Mouse (Mus musculus) stomach, embryonic 16.5 days (tissue): Measurements from ENCODE around the gene Kdm4c. TPM values are rescaled to one million over a fixed set of nuclear protein-coding genes. Genes with fewer than 3 reads are reported as not detected.

Source experiments
- ATAC-seq: fragments of 200-750 bp; cut with Nextera tagmentation; 2 replicates; pipeline ENCODE4 v1.8.0; 2017; ENCODE audit warnings: moderate number of reproducible peaks, moderate TSS enrichment; ENCODE audit not compliant: insufficient read depth, low FRiP score
- H3K27ac ChIP-seq: fragments of 300-500 bp; sonication (generic); 2 replicates; pipeline ENCODE4 v1.5.1; 2014; ENCODE audit warnings: low read length
- H3K27me3 ChIP-seq: fragments of 300-500 bp; sonication (generic); 2 replicates; pipeline ENCODE4 v1.6.1; 2014; ENCODE audit warnings: low read length, control low read depth, mixed read lengths; ENCODE audit not compliant: control insufficient read depth, insufficient read depth
- H3K36me3 ChIP-seq: fragments of 300-500 bp; sonication (generic); 2 replicates; pipeline ENCODE4 v1.6.1; 2014; ENCODE audit warnings: low read length; ENCODE audit not compliant: control insufficient read depth, insufficient read depth
- H3K4me1 ChIP-seq: fragments of 300-500 bp; sonication (generic); 2 replicates; pipeline ENCODE4 v1.6.1; 2014; ENCODE audit warnings: low read length, control low read depth, mixed read lengths; ENCODE audit not compliant: control insufficient read depth, insufficient read depth
- H3K4me2 ChIP-seq: fragments of 300-500 bp; sonication (generic); 2 replicates; pipeline ENCODE4 v1.6.1; 2014; ENCODE audit warnings: low read depth, low read length, mixed read lengths
- H3K4me3 ChIP-seq: fragments of 300-500 bp; sonication (generic); replicated peaks from 2 replicates; pipeline ENCODE4 v1.5.1; 2014; ENCODE audit warnings: mild to moderate bottlenecking, low read length
- H3K9ac ChIP-seq: fragments of 300-500 bp; sonication (generic); 2 replicates; pipeline ENCODE4 v1.6.1; 2014; ENCODE audit warnings: low read length
- H3K9me3 ChIP-seq: fragments of 300-500 bp; sonication (generic); replicated peaks from 2 replicates; pipeline ENCODE4 v1.6.1; 2016; ENCODE audit warnings: low read length, control low read depth; ENCODE audit not compliant: control insufficient read depth
- WGBS: fragments of 180-500 bp; shearing (Covaris S2); extraction: QIAGEN DNeasy Blood & Tissue Kit; methylation state at CpG from one replicate; pipeline ENCODE4 v1.1.7; 2014; 5-methylcytosine and 5-hydroxymethylcytosine counted together
- polyA plus RNA-seq: library from polyadenylated mRNA; unstranded; fragments of >200 nt; fragmentation: Nextera tagmentation; extraction: Ambion mirVana; gene quantifications from 2 replicates; pipeline ENCODE4 v1.2.1, GENCODE M21; 2015

Kdm4c gene
- polyA plus RNA-seq, 1 experiment from 2014 or later: 13.8 TPM

DNA sequence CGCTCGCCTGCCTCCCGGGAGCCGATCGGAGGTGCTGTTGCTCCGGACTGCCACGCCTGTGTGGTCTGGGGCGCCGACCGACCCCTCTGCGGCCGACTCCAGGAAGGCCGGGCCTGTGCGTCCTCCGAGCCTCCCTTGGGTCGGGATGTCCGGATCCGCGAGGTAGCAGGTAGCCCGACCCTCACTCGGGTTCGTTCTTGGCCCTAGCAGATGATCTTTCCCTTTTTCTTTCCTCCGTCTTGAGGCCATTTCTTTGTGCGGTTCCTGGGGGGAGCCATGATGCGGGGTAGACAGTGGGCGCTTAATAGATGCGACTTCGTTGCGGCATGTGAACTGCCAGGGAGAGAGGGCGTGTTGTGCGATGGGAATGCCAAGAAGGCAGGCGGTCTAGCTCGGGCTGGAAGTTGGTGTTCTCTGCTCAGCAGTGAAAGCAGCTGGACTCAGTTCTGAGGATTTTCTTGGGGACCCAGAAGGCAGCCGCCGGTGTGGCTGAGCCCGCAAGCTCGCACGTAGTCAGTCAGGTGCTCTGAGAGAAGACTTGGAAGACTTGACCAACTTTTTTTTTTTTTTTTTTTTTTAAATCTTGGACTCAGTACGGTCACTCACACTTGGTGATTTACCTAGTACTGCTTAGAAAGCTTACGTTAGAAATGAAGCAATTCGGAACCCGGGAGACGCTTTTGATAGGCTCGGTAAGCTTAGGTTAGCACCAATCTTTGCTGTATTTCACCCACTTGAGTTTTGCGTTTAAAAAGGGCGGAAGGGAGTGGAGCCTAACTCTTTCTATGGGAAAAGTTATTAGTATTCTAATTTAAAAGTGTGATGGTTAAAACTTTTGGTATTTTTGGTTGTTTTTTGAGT is 10.2 kb downstream of the Kdm4c start:
- 0 out of 2 replicates have a peak, but pooled peaks cover 4% of the 10 kb centered on the region for H3K4me1 ChIP-seq
- H3K9ac ChIP-seq: peak overlapping the region; percentile 92
- H3K4me3 ChIP-seq: peak overlapping the region; percentile 92
- no peaks in the 10 kb centered on the region for H3K27me3 ChIP-seq
- no peaks in the 10 kb centered on the region for H3K9me3 ChIP-seq
- peak overlapping the region; percentile 90 for H3K27ac ChIP-seq
- H3K36me3 ChIP-seq: no peaks in the 10 kb centered on the region
- WGBS: under 1% methylated on average over 46 of the region's 46 CpGs
- peak overlapping the region; percentile 61 for H3K4me2 ChIP-seq
- ATAC-seq: peak; percentile 19; the same call in 1 of the 2 replicates

DNA sequence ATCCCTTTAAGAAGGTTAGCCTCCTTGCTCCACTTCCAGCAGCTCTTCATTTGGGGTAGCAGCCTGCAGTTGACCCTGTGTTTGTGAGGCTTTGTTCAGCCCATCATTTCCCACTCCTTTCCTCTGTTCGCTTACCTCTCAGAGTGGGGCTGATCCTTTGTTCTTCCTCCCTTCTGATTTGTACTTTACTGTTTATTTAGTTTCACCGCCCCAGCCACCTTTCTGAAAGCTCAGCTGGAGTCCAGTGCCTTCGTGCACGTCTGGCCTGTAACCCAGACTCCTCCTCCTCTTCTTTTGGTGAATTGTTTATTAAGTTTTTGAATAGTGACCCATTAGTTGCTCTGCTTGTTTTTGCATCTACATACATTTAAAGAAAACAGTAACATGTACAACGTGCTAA is 15.6 kb downstream of the Kdm4c start:
- Histone ChIP-seq H3K27me3 (no peaks in the 10 kb centered on the region), H3K9me3 (no peaks in the 10 kb centered on the region), H3K4me3 (no peak overlapping the region), H3K4me2 (no peak overlapping the region), H3K36me3 (no peaks in the 10 kb centered on the region), H3K9ac (no peak overlapping the region), H3K27ac (no peak overlapping the region), H3K4me1 (0 out of 2 replicates have a peak, but pooled peaks cover 3% of the 10 kb centered on the region)
- peak; percentile 17; the same call in 1 of the 2 replicates for ATAC-seq
- 30% methylated on average over 5 of the region's 5 CpGs for WGBS

DNA sequence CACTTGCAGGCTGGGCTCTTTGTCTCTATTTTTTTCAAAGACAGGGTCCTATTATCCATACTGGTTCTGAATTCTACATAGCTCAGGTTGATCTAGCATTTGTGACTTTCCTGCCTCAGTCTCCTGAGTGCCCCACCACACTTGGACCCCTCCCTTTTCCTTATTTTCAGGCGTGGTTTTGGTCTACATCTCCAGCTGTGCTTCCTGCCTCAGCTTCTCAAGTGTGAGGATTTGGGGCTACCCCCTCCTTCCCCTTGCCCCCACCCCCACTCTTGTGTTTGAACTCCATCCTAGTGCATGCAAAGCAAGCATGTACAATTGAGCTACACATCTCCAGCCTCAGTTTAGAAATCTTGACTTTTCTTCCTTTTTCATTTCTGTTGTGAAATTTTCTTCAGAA is 16.2 kb downstream of the Kdm4c start:
- 39% methylated on average over 1 of the region's 1 CpGs for WGBS

DNA sequence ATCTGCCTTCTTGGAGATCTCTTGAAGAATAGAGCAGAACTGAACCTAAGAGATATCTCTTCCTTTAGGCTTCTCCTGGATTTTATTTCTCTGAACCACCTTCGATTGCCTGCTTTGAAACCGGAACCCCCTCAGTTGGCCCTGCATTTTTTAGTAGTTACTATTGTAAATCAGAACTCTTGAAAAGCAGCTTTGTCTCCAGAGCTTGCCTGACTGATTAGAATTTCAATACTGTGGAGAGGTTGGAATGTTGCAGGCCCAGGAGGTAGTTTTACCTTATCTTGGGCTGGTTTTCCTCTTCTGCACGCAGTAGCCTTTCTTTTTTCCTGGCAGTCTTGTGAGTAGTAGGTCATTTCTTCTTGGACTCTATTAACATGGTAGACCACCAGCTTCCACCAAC is 17.0 kb downstream of the Kdm4c start:
- no peak overlapping the region for H3K4me3 ChIP-seq
- H3K27me3 ChIP-seq: no peaks in the 10 kb centered on the region
- H3K9ac ChIP-seq: no peak overlapping the region
- WGBS: 51% methylated on average over 3 of the region's 3 CpGs
- no peaks in the 10 kb centered on the region for H3K4me1 ChIP-seq
- H3K27ac ChIP-seq: no peak overlapping the region
- no peak for ATAC-seq
- no peak overlapping the region for H3K4me2 ChIP-seq
- H3K36me3 ChIP-seq: no peaks in the 10 kb centered on the region
- no peaks in the 10 kb centered on the region for H3K9me3 ChIP-seq

More for the DNA sequence above, 16.2 kb downstream of the Kdm4c start:
- H3K27me3 ChIP-seq: no peaks in the 10 kb centered on the region
- no peak overlapping the region for H3K4me3 ChIP-seq
- no peak overlapping the region for H3K9ac ChIP-seq
- no peak for ATAC-seq
- no peaks in the 10 kb centered on the region for H3K36me3 ChIP-seq
- no peak overlapping the region for H3K27ac ChIP-seq
- H3K4me1 ChIP-seq: no peaks in the 10 kb centered on the region
- H3K9me3 ChIP-seq: no peaks in the 10 kb centered on the region
- no peak overlapping the region for H3K4me2 ChIP-seq

DNA sequence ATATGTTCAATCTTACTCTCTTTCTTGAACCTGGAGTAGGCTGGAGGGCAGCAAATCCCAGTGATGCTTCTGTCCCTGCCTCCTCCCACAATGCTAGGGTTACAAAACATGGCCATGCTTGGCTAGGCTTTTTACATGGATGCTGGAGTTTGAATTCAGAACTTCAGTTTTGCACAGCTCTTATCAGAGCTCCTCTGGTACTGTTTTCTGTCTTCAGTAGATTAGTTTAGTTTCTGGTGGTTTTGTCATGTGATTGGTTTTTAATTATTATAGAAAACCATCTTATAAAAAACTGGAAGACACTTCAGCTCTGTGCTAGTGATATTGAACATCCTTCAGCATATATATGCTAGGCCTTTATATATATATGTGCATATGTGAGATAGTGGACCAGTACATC is 19.6 kb downstream of the Kdm4c start:
- no peaks in the 10 kb centered on the region for H3K27me3 ChIP-seq
- ATAC-seq: no peak
- H3K36me3 ChIP-seq: no peaks in the 10 kb centered on the region
- H3K4me2 ChIP-seq: no peak overlapping the region
- no peak overlapping the region for H3K9ac ChIP-seq
- H3K4me3 ChIP-seq: no peak overlapping the region
- no peaks in the 10 kb centered on the region for H3K9me3 ChIP-seq
- H3K27ac ChIP-seq: no peak overlapping the region
- no peaks in the 10 kb centered on the region for H3K4me1 ChIP-seq

DNA sequence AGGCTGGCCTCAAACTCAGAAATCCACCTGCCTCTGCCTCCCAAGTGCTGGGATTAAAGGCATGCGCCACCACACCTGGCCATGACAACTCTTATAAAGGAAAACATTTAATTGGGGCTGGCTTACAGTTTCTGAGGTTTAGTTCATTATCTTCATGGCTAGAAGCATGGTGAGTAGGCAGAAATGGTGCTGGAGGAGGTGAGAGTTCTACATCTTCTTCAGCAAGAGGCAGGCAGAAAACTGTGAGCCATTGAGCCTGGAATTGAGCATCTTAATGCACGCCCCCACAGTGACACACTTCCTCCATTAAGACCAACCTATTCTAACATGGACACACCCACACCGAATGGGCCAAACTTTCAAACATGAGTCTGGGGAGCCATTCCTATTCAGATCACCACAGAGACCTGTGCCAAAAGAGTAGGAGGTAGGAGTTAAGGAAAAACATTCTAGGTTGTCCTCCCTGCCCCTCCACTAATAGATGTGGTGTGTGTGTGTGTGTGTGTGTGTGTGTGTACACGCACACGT is 22.2 kb downstream of the Kdm4c start:
- no peak for ATAC-seq
- no peak overlapping the region for H3K4me2 ChIP-seq
- H3K36me3 ChIP-seq: no peaks in the 10 kb centered on the region
- H3K4me1 ChIP-seq: no peaks in the 10 kb centered on the region
- no peak overlapping the region for H3K4me3 ChIP-seq
- no peaks in the 10 kb centered on the region for H3K9me3 ChIP-seq
- H3K27me3 ChIP-seq: no peaks in the 10 kb centered on the region
- 94% methylated on average over 5 of the region's 5 CpGs for WGBS
- no peak overlapping the region for H3K9ac ChIP-seq
- no peak overlapping the region for H3K27ac ChIP-seq

DNA sequence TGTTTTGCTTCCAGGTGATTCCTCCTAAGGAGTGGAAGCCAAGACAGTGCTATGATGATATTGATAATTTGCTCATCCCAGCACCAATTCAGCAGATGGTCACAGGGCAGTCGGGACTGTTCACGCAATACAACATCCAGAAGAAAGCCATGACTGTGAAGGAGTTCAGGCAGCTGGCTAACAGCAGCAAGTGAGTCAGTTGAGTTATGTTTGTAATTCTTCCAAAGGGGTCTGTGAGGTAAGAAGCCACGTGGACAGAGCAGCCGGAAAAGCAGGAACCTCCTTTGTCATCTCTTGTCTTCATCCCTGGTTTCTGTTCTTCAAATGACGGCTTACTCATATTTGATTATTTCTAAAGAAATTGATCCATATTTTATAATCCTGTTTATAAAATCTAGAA is 28.9 kb downstream of the Kdm4c start:
- H3K4me1 ChIP-seq: no peaks in the 10 kb centered on the region
- WGBS: 58% methylated on average over 5 of the region's 5 CpGs
- H3K4me2 ChIP-seq: no peak overlapping the region
- H3K9ac ChIP-seq: no peak overlapping the region
- H3K36me3 ChIP-seq: peaks cover 4% of the 10 kb centered on the region; the same call in 1 of the 2 replicates
- H3K4me3 ChIP-seq: no peak overlapping the region
- H3K9me3 ChIP-seq: no peaks in the 10 kb centered on the region
- no peak for ATAC-seq
- no peak overlapping the region for H3K27ac ChIP-seq
- H3K27me3 ChIP-seq: no peaks in the 10 kb centered on the region

DNA sequence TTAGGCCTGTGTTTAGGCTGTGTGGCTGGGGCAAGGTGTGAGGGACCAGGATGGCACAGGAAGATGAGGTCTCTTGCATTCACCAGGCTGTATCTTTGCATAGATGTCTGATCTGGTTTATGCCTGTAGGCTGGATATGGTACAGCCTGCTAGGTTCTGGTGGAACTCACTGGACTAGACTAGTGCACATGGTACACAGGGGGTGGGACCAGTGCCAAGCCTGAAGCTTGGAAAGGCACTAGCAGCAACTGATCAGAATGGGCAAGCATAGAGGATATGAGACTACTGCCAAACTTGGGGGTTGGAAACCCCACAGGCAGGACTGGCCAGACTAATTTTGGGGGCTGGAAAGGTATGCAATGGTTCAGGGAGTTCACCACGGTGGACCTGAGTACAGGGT is 35.2 kb downstream of the Kdm4c start:
- WGBS: 78% methylated on average over 1 of the region's 1 CpGs
- Histone ChIP-seq H3K9ac (no peak overlapping the region), H3K4me3 (no peak overlapping the region), H3K27me3 (no peaks in the 10 kb centered on the region), H3K4me1 (no peaks in the 10 kb centered on the region), H3K27ac (no peak overlapping the region), H3K36me3 (peaks cover 2% of the 10 kb centered on the region; the same call in 1 of the 2 replicates), H3K9me3 (no peaks in the 10 kb centered on the region), H3K4me2 (no peak overlapping the region)
- no peak for ATAC-seq

DNA sequence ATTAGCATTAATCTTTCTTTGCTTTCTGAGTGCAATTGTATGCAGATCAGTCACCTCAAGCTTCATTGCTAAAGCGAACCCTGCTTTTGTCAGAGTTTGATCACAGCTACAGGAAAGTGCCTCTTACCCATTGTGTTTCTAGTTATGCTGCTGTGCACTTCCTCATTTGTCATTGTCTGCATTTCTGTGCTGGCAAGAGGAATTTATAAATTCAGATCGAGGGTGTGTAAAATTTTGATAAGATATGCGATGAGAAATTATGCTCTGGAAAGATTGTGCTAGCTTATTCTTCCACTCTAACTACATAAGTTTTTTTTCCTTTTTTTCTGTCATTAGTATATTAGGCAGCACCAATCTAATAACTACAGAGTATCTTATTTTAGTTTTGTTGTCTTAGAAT is 37.9 kb downstream of the Kdm4c start:
- no peak overlapping the region for H3K9ac ChIP-seq
- no peaks in the 10 kb centered on the region for H3K27me3 ChIP-seq
- no peaks in the 10 kb centered on the region for H3K4me1 ChIP-seq
- 0 out of 2 replicates have a peak, but pooled peaks cover 5% of the 10 kb centered on the region for H3K36me3 ChIP-seq
- no peak overlapping the region for H3K4me2 ChIP-seq
- no peaks in the 10 kb centered on the region for H3K9me3 ChIP-seq
- whole genome bisulfite sequencing: 51% methylated on average over 3 of the region's 3 CpGs
- no peak for ATAC-seq
- no peak overlapping the region for H3K4me3 ChIP-seq
- no peak overlapping the region for H3K27ac ChIP-seq
